In the genomic region with DNA sequence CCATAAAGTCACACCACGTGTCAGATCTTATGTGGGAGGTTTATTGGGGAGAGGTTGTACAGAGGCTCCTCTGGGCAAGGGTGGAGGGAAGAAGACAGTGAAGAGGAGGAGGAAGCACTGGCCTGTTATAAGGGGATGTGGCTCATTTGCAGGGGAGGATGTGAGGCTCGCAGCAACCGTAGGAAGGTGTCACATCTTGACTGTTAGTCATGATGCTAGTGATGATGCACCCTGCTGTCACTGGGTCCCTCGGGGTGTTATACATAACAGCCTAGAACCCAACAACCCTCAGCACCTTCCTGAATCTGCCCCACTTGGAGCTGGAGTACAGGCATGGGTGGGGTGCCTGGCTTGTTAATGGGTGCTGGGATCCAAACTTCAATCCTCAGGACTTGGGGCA, we compare ENCODE assay signal across 23 mouse cellular contexts.
"Had no signal": no experiment of that assay in that cellular context is flagged by ENCODE, and none has a peak within 500 bp of the region (broad histone marks: within the 10 kb centered on the region; RNA-seq: fewer than 3 reads in every experiment).

No protein-coding gene starts in this region.

- H3K27me3 ChIP-seq: heart, embryonic 13.5 days; heart, embryonic 15.5 days; hindbrain, embryonic 13.5 days; hindbrain, embryonic 15.5 days; limb, embryonic 12.5 days; liver, embryonic 13.5 days had no signal

- DNase-seq: gastrocnemius, postnatal 14 days; gastrocnemius, postnatal 36 days; heart, adult 18-20 months; heart, postnatal 14 days; heart, postnatal 36 days; kidney, adult 11 months; kidney, adult 2 months; kidney, adult 9 months; kidney, postnatal 14 days; kidney, postnatal 36 days; layer of hippocampus, adult 9-11 months; layer of hippocampus, postnatal 36 days; liver; liver, embryonic 13.5 days had no signal

- ATAC-seq: hindbrain, postnatal 0 days had no signal

- H3K27ac ChIP-seq: heart, embryonic 13.5 days; heart, embryonic 15.5 days; hindbrain, embryonic 13.5 days; hindbrain, embryonic 15.5 days; hindbrain, postnatal 0 days; kidney, embryonic 15.5 days; kidney, postnatal 0 days; limb, embryonic 10.5 days; limb, embryonic 12.5 days; liver, embryonic 13.5 days had no signal

- H3K9me3 ChIP-seq: heart, embryonic 13.5 days; heart, embryonic 15.5 days; hindbrain, embryonic 13.5 days; hindbrain, embryonic 15.5 days; kidney, embryonic 15.5 days; limb, embryonic 10.5 days; limb, embryonic 12.5 days; liver, embryonic 13.5 days had no signal

- H3K4me3 ChIP-seq: heart, embryonic 13.5 days; heart, embryonic 15.5 days; hindbrain, embryonic 13.5 days; hindbrain, embryonic 15.5 days; kidney, embryonic 15.5 days; limb, embryonic 10.5 days; limb, embryonic 12.5 days; liver, embryonic 13.5 days had no signal

- H3K4me1 ChIP-seq: heart, embryonic 15.5 days; hindbrain, embryonic 15.5 days; limb, embryonic 12.5 days had no signal

- H3K36me3 ChIP-seq: heart, embryonic 13.5 days; heart, embryonic 15.5 days; hindbrain, embryonic 13.5 days; hindbrain, embryonic 15.5 days; kidney, embryonic 15.5 days; limb, embryonic 10.5 days; limb, embryonic 12.5 days had no signal
